Mouse (Mus musculus) stomach, embryonic 14.5 days (tissue): ENCODE measurements around the gene Gm10837. TPM values are rescaled to one million over a fixed set of nuclear protein-coding genes. Genes with fewer than 3 reads are reported as not detected.
A peak's percentile ranks its signal among the peaks of the same experiment; 100 is the strongest.

Source experiments
- ATAC-seq: fragments of 200-750 bp; cut with Nextera tagmentation; 2 replicates; pipeline ENCODE4 v1.8.0; 2017; ENCODE audit warnings: low read depth, moderate TSS enrichment; ENCODE audit not compliant: insufficient number of reproducible peaks, insufficient read depth, low FRiP score
- H3K27ac ChIP-seq: fragments of 300-500 bp; sonication (generic); 2 replicates; pipeline ENCODE4 v1.5.1; 2014; ENCODE audit warnings: mild to moderate bottlenecking, low read length, moderate library complexity, mixed read lengths
- H3K27me3 ChIP-seq: fragments of 300-500 bp; sonication (generic); 2 replicates; pipeline ENCODE4 v1.6.1; 2014; ENCODE audit warnings: low read length, control low read depth, mixed read lengths; ENCODE audit not compliant: control insufficient read depth, insufficient read depth
- H3K36me3 ChIP-seq: fragments of 300-500 bp; sonication (generic); 2 replicates; pipeline ENCODE4 v1.6.1; 2014; ENCODE audit warnings: mild to moderate bottlenecking, control low read depth, low read length, moderate library complexity, mixed read lengths; ENCODE audit not compliant: control insufficient read depth, insufficient read depth
- H3K4me1 ChIP-seq: fragments of 300-500 bp; sonication (generic); 2 replicates; pipeline ENCODE4 v1.6.1; 2014; ENCODE audit warnings: low read length, control low read depth, mixed read lengths; ENCODE audit not compliant: control insufficient read depth, insufficient read depth
- H3K4me2 ChIP-seq: fragments of 300-500 bp; sonication (generic); replicated peaks from 2 replicates; pipeline ENCODE4 v1.6.1; 2014; ENCODE audit warnings: low read depth, low read length, control low read depth
- H3K4me3 ChIP-seq: fragments of 300-500 bp; sonication (generic); 2 replicates; pipeline ENCODE4 v1.5.1; 2014; ENCODE audit warnings: low read depth, low read length, control low read depth
- H3K9ac ChIP-seq: fragments of 300-500 bp; sonication (generic); replicated peaks from 2 replicates; pipeline ENCODE4 v1.6.1; 2014; ENCODE audit warnings: low read depth, mild to moderate bottlenecking, control low read depth, low read length, moderate library complexity, mixed read lengths
- H3K9me3 ChIP-seq: fragments of 300-500 bp; sonication (generic); 2 replicates; pipeline ENCODE4 v1.6.1; 2016; ENCODE audit warnings: low read depth, low read length, control low read depth; ENCODE audit not compliant: control insufficient read depth
- WGBS: fragments of 180-500 bp; shearing (Covaris S2); extraction: QIAGEN DNeasy Blood & Tissue Kit; methylation state at CpG from one replicate; pipeline ENCODE4 v1.1.7; 2014; 5-methylcytosine and 5-hydroxymethylcytosine counted together
- polyA plus RNA-seq: library from polyadenylated mRNA; unstranded; fragments of >200 nt; fragmentation: Nextera tagmentation; extraction: Ambion mirVana; gene quantifications from 2 replicates; pipeline ENCODE4 v1.2.1, GENCODE M21; 2014

Gm10837 gene
- polyA plus RNA-seq, 1 experiment from 2014 or later, result not detected

GRCm38 (mm10) chr14:122513511-122514036 lies 23.2 kb downstream of the Gm10837 start:
- Histone ChIP-seq H3K4me2 (no peak overlapping the region), H3K9ac (no peak overlapping the region), H3K36me3 (no peaks in the 10 kb centered on the region), H3K27me3 (no peaks in the 10 kb centered on the region), H3K27ac (no peak overlapping the region), H3K9me3 (no peaks in the 10 kb centered on the region), H3K4me1 (no peaks in the 10 kb centered on the region), H3K4me3 (no peak overlapping the region)
- WGBS, result 34% methylated on average over 1 of the region's 1 CpGs
- no peak for ATAC-seq

GRCm38 (mm10) chr14:122528475-122528874 lies 38.1 kb downstream of the Gm10837 start:
- 91% methylated on average over 4 of the region's 4 CpGs for WGBS
- H3K4me3 ChIP-seq, result no peak overlapping the region

GRCm38 (mm10) chr14:122534017-122534924 lies 43.9 kb downstream of the Gm10837 start, which contains the start of gene Pcca:
TSS of gene Pcca (plus strand) at chr14:122534324.
- peak within 1 kb of the TSS; percentile 74 for H3K4me2 ChIP-seq

More at GRCm38 (mm10) chr14:122528475-122528874, 38.1 kb downstream of the Gm10837 start:
- no peaks in the 10 kb centered on the region for H3K4me1 ChIP-seq
- H3K36me3 ChIP-seq, result no peaks in the 10 kb centered on the region
- no peak overlapping the region for H3K4me2 ChIP-seq
- H3K27ac ChIP-seq, result no peak overlapping the region
- no peak for ATAC-seq
- no peaks in the 10 kb centered on the region for H3K9me3 ChIP-seq
- no peak overlapping the region for H3K9ac ChIP-seq
- H3K27me3 ChIP-seq, result no peaks in the 10 kb centered on the region

GRCm38 (mm10) chr14:122535986-122536385 lies 45.6 kb downstream of the Gm10837 start:
- Histone ChIP-seq H3K9me3 (no peaks in the 10 kb centered on the region), H3K9ac (no peak overlapping the region), H3K36me3 (no peaks in the 10 kb centered on the region), H3K27me3 (no peaks in the 10 kb centered on the region), H3K27ac (no peak overlapping the region), H3K4me1 (no peaks in the 10 kb centered on the region), H3K4me3 (no peak overlapping the region), H3K4me2 (no peak overlapping the region)
- WGBS, result 100% methylated on average over 1 of the region's 1 CpGs
- ATAC-seq, result no peak

More at GRCm38 (mm10) chr14:122534017-122534924, 43.9 kb downstream of the Gm10837 start, which contains the start of gene Pcca:
- Histone ChIP-seq H3K9ac (peak within 1 kb of the TSS; percentile 61), H3K27ac (no peak within 1 kb of the TSS), H3K36me3 (no peaks in the 10 kb centered on the region), H3K4me3 (peak within 1 kb of the TSS; percentile 72), H3K27me3 (no peaks in the 10 kb centered on the region), H3K9me3 (no peaks in the 10 kb centered on the region), H3K4me1 (no peaks in the 10 kb centered on the region)
- WGBS, result 1% methylated on average over 54 of the region's 54 CpGs
- peak; percentile 98 for ATAC-seq

Other genes with a start within 250 kb of the Gm10837 start
- not detected in 2 replicates for gene Gm5089, start 39.5 kb upstream of the Gm10837 start, polyA plus RNA-seq
- gene Zic5, start 24.9 kb upstream of the Gm10837 start, polyA plus RNA-seq, result not detected in 2 replicates
- not detected in 2 replicates for gene Zic2, start 15.2 kb upstream of the Gm10837 start, polyA plus RNA-seq
- gene Pcca, start 43.7 kb downstream of the Gm10837 start, polyA plus RNA-seq, result 18.7 and 18.9 TPM in 2 replicates